Mouse (Mus musculus) urinary bladder, adult 2 months (tissue): ENCODE results near the gene Rwdd2a. TPM values are rescaled to one million over a fixed set of nuclear protein-coding genes. Genes with fewer than 3 reads are reported as not detected.
"Not testable (repeated sequence)": the region's sequence is repeated elsewhere in the genome, so short reads cannot be mapped to it uniquely, and the experiment has no call there.

Experiments
- DNase-seq: peaks from one replicate; pipeline ENCODE4 v3.0.0; 2022; ENCODE audit warnings: low spot score
- polyA plus RNA-seq: library from polyadenylated mRNA; depleted of rRNA; stranded (reverse); fragments of >200 nt; gene quantifications from 2 replicates; pipeline ENCODE4 v1.2.3, GENCODE M21; 2012; rRNA removed

Rwdd2a gene
- polyA plus RNA-seq, 1 experiment: 1.8 TPM

DNA sequence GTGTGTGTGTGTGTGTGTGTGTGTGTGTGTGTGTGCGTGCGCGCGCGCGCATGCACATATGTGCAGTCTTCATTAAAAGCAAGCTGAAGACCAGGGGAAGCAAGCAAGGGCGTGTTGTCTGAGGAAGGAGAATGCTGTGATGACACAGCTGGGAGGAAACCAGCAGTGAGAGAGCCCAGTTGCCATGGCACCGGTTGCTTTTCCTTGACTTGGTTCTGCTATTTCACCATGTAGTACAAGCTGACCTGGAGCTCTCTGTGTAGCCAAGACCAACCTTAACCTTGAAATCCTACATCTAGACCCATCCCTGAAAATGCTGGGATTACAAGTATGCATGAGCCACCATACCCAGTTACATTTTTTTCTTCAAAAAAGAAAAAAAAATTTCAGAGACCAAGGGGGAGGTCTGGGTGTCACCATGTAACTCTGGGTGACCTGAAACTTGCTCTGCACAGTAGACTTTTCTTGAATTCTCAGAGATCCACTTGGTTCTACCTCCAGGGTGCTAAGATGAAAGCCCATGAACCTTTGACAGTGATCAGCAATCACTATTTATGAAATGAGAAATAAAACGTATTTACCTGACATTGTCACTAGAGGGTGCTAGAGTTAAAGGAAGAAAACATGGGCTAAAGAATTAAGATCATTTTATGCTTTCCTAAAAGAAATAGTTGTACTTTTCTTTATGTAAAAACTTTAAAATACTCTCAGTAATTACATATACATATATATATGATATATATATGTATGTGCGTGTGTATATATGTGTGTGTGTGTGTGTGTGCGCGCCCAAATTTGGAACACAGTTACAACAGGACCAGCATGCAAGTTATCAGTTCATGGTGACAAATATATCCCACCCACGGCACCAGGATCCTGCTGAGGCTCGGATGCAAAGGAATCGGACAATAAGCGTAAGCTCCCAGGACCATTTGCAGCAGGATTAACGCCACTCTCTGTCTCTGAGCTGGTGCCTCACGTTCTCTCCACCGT lies 21.2 kb downstream of the Rwdd2a start:
- DNase-seq: no peak

DNA sequence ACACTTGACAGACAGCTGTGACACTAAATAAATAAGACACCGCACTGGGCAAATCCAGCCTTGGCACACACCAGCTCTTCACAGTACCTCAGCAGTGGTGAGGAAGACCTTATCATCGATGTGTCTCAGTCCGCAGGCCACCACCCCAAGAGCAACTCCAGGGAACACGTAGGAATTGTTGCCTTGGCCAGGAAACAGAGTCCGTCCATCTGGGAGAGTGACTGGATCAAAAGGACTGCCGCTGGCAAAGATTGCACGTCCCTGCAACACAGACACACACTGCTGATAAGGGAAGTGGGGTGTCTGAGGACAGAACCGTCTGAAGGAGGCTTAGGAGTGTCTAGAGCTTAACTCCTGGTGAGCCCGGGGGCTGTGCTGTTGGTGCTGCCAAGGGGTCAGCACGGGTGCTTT lies 22.6 kb downstream of the Rwdd2a start:
- not testable (repeated sequence) for DNase-seq

DNA sequence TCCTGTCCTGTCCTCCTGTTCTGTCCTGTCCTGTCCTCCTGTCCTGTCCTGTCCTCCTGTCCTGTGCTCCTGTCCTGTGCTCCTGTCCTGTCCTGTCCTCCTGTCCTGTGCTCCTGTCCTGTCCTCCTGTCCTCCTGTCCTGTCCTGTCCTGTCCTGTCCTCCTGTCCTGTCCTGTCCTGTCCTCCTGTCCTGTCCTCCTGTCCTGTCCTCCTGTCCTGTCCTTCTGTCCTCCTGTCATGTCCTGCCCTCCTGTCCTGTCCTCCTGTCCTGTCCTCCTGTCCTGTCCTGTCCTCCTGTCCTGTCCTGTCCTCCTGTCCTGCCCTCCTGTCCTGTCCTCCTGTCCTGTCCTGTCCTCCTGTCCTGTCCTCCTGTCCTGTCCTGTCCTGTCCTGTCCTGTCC lies 25.2 kb downstream of the Rwdd2a start:
- DNase-seq: not testable (repeated sequence)

DNA sequence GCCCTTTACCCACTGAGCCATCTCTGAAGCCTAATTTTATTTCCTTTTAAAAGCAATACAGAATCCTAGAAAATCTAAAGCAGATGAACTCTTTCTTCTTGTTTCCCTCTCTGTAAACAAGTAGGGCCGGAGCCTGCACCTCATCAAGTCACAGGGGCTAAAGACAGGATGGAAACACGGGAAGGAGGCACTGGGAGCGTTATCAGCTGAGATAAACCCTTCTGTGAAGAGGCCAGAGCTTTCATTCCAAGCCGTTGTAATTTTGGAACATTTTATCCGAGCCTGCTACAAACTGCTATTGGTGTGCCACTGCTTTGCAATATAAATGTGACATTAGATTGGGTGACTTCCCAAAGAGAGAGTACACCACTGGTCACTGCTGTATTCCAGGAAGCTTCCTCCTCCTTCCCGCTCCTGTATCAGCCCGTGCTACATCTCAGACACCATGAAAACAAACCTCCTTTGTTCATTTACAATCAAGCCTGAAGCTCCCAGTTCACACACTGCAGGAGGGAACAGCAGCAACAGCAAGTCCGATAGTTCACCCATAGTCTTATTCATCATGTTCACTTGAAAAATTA lies 28.0 kb downstream of the Rwdd2a start:
- DNase-seq: no peak

DNA sequence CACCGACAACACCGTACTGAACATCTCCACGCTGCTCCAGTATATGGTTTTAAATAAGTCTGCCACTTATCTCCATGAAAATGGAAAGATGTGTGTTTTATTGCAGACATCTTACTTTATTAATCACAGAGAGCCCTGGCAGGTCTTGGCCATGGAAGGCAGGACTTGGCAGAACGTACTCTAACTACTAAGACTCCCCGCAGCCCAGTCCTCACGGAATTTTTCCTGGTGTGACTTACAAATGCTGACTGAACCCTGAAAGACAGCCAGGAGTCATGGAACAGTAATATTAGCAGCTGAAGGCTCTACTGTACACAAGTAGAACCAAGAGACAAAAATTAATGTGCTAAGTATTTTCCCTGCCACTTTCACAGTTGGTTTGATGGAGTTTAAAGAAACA lies 34.0 kb downstream of the Rwdd2a start:
- DNase-seq: no peak

DNA sequence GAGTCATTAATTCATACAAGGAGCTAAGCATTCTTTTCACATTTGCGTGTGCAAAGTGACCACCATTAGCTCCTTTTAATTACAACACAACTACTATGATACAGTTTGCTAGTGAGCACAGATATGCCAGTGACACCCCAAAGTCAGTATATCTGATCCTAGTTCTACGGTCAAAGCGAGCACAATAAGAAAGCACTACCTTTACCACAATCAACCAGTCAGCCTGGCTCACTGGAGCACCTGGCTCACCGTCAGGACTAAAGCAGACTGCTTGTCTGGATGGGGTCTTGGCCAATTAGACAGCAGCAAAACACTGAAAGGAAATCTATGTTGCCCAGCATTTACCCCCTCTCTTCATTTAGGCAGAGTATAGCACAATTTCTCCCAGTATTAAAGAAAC lies 40.3 kb downstream of the Rwdd2a start:
- DNase-seq: no peak

DNA sequence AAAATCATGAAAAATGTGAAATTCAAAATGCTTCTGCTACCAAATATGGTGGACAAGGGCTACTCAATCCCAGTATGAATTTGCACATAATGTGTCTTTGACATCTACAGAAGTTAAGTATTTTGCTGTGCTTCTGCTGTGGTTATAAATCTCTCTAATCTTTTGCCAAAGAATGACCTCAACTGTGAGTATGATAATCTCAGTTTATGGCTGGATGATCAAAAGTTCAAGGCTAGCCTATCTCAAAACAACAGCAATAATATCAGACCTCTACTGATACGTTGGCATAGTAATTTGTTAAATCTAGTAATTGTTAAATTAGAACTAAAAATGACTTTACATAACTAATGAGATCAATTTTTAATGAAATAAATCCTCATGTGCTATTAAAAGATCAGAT lies 44.0 kb downstream of the Rwdd2a start:
- no peak for DNase-seq

DNA sequence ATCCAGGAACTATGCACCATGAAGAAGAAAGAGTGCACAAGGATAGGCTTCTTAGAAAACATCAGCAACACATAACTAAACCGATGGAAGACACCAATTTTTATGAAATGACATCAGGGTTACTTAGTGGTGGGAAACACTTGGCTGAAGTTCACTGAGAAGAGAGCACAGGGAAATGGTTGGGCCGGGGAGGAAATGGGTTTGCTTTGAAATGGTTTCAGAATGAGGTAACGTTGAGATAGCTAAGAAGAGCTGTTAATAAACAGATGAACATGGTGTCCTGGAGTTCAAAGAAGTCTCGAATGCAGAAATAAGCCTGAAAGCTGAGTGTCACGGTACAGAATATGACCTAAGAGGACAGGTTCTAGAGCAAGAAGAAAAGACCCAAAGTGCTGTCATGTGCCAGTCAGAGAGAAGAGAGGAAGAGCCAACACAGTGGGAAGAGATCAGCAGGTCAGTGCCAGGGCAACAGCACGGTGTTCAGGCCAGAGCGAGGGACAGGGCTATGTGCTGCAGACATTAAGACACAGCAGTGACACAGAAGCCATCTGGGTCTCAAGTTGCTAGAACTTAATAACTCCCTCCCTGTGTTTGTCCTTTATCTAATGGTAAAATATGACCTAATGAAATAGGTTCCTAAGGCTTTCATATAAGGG lies 46.2 kb downstream of the Rwdd2a start:
- DNase-seq: no peak

DNA sequence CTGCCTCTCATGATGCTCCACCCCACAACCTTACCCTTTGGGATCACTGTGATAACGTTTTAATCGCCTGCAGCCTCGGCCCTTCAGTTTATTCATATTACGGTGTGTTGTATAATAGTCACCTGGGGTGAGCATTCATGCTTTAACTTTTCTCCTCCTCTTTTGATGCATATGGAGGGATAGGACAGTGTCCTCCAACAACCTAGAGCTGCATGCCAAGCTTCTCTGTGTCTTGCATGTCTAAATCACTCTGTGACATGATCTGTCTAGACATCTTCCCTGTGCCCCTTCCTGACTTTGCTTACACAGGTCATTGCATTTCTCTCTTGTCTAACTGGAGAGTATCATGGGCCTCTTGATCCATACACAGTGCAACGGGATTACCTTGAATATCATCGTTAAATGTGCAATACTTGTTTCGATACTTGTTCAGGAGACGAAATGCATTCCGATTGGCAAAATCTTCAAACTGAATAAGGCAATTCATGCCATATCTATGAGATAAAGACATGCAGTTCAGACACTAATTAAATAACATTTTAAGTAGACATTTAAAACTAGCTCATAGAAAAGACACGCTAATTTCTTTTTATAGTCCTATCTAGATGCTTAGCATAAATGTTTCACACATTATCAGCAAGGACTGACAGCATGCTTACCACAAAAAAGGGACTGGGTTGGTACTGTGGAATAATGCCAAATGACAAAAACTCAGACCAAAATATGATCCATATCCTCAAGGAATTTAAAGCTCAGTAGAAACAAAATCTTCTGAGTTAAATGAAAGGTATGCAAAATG lies 47.7 kb downstream of the Rwdd2a start:
- no peak for DNase-seq

DNA sequence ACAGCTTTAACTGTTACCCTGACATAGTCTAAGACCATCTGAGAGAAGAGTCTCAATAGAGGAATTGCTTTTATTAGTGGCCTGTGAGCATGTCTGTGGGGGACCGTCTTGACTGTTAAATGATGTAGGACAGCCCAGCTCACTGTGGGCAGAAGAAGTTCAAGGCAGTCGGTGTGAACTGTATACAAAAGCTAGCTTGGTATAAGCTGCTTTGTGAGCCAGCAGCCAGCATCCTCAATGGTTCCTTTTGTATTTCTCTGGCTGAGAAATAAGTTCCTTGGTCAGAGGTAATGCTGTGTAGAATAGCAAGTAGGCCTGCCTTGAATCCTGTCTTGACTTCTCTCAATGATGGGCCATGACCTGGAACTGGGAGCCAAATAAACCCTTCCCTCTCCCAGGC lies 50.3 kb downstream of the Rwdd2a start:
- no peak for DNase-seq

DNA sequence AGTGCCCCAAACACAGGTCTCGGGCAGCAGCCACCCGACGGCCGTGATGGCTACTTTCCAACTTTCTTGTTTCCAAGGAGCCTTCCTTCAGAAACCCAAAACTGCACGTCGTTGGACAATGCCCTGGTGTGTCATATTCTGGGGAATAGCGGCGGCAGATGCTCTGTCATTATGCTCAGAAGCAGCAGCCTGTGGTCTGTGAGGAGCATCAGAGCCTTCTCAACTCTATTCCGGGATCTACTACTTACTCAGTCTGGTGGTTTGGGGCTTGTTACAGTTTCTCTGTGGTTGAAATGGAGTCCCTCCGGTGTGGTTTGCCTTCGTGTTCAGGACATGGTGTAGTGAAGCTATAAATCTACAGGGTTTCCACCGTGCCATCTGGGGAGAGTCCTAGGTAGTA lies 52.2 kb downstream of the Rwdd2a start:
- no peak for DNase-seq

Other genes with a start within 250 kb of the Rwdd2a start
- 2.1 and 2.7 TPM in 2 replicates for gene Ube2cbp, start 107.0 kb upstream of the Rwdd2a start, polyA plus RNA-seq
- gene Dop1a, start 104.8 kb upstream of the Rwdd2a start, polyA plus RNA-seq: 23.2 and 24.2 TPM in 2 replicates
- gene Pgm3, start 149 bp upstream of the Rwdd2a start, polyA plus RNA-seq: 9.4 and 12.4 TPM in 2 replicates
- 120 and 127 TPM in 2 replicates for gene Me1, start 124.0 kb downstream of the Rwdd2a start, polyA plus RNA-seq
- gene Prss35, start 171.7 kb downstream of the Rwdd2a start, polyA plus RNA-seq: 17.0 and 19.4 TPM in 2 replicates